In the genomic region with DNA sequence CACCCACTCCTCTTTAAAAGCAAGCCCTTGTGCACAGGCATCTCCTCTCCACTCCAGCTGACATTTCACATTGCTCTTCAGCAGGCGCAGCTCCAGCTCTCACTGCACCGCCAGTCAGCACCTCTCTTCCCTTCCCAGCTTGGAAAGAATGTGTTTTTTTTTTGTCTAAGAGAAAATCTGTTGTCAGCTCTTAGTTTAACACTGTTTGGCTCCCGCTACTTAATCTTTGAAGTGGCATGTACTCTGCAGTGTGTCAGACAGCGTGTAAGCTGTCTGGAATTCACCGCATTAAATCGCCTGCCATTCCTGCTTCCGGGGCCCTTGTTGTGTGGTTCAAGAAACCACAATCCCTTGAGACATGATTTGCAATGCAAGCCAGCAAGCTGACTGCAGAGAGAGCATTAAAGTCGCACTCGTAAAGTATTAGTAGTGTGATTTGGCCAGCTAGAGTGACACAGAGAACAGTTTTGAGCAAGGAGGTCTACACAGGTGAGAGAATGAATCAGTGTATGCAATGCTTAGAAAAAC, we compare ENCODE assay signal across 9 mouse cellular contexts.
DNase-seq lines count a peak whose midpoint lies in the region; ATAC-seq lines count a peak whose summit lies in the region.
"Had no signal": no experiment of that assay in that cellular context is flagged by ENCODE, and none has a peak within 500 bp of the region (broad histone marks: within the 10 kb centered on the region; RNA-seq: fewer than 3 reads in every experiment).

No protein-coding gene starts in this region.

- WGBS in limb, embryonic 12.5 days: 44% methylated on average over 9 of the region's 9 CpGs
- WGBS in limb, embryonic 10.5 days: 45% methylated on average over 9 of the region's 9 CpGs
- WGBS in forebrain, embryonic 13.5 days: 24% methylated on average over 9 of the region's 9 CpGs
- 12% methylated on average over 9 of the region's 9 CpGs for WGBS in midbrain, embryonic 16.5 days

- no peaks in the 10 kb centered on the region for H3K36me3 ChIP-seq in limb, embryonic 12.5 days
- H3K36me3 ChIP-seq in limb, embryonic 10.5 days: no peaks in the 10 kb centered on the region
- no peaks in the 10 kb centered on the region for H3K36me3 ChIP-seq in forebrain, embryonic 13.5 days (ENCODE audit: poor library complexity, severe bottlenecking)
- no peaks in the 10 kb centered on the region for H3K36me3 ChIP-seq in midbrain, embryonic 16.5 days (ENCODE audit: control insufficient read depth, insufficient read depth, low read length)

- H3K27ac ChIP-seq in limb, embryonic 12.5 days: no peak overlapping the region
- no peak overlapping the region for H3K27ac ChIP-seq in limb, embryonic 10.5 days
- no peak overlapping the region for H3K27ac ChIP-seq in forebrain, embryonic 13.5 days
- peak overlapping the region; percentile 66 for H3K27ac ChIP-seq in midbrain, embryonic 16.5 days (ENCODE audit: low read length)

- ATAC-seq in limb, embryonic 12.5 days (ENCODE audit: insufficient number of reproducible peaks, insufficient read depth, low FRiP score, low TSS enrichment, low read depth): no peak
- peak; percentile 82 for ATAC-seq in forebrain, embryonic 13.5 days
- ATAC-seq in midbrain, embryonic 16.5 days: peak; percentile 86
- no peak for ATAC-seq in megakaryocyte progenitor cell, adult 5-6 weeks (replicated peaks; ENCODE audit: poor library complexity)

- no peak for DNase-seq in limb, embryonic 10.5 days (ENCODE audit: low spot score)
- DNase-seq in cerebellum, postnatal 10 days: peak; percentile 52 to 62
- no peak for DNase-seq in thymus, postnatal 10 days (ENCODE audit: low spot score in 2 of 2)
- no peak for DNase-seq in kidney, postnatal 14 days
- DNase-seq: kidney, postnatal 10 days had no signal

- 0 out of 2 replicates have a peak overlapping the region, but pooled peaks have one; percentile 19 for H3K4me2 ChIP-seq in limb, embryonic 12.5 days
- peak overlapping the region; percentile 37 for H3K4me2 ChIP-seq in forebrain, embryonic 13.5 days
- H3K4me2 ChIP-seq in midbrain, embryonic 16.5 days (ENCODE audit: low read length): peak overlapping the region; percentile 56

- no peaks in the 10 kb centered on the region; the same call in 1 of the 2 replicates for H3K4me1 ChIP-seq in limb, embryonic 12.5 days (replicated peaks)
- H3K4me1 ChIP-seq in limb, embryonic 10.5 days: no peaks in the 10 kb centered on the region
- H3K4me1 ChIP-seq in forebrain, embryonic 13.5 days: peaks cover 5% of the 10 kb centered on the region; the same call in 1 of the 2 replicates
- peaks cover 4% of the 10 kb centered on the region for H3K4me1 ChIP-seq in midbrain, embryonic 16.5 days (ENCODE audit: control insufficient read depth, insufficient read depth, low read length)

- H3K27me3 ChIP-seq in limb, embryonic 12.5 days: no peaks in the 10 kb centered on the region
- H3K27me3 ChIP-seq in limb, embryonic 10.5 days (ENCODE audit: low read depth, poor library complexity, severe bottlenecking): no peaks in the 10 kb centered on the region
- H3K27me3 ChIP-seq in forebrain, embryonic 13.5 days: no peaks in the 10 kb centered on the region
- no peaks in the 10 kb centered on the region for H3K27me3 ChIP-seq in midbrain, embryonic 16.5 days (ENCODE audit: control insufficient read depth, insufficient read depth, low read depth, low read length)

- no peaks in the 10 kb centered on the region for H3K9me3 ChIP-seq in limb, embryonic 12.5 days
- no peaks in the 10 kb centered on the region for H3K9me3 ChIP-seq in limb, embryonic 10.5 days (replicated peaks)
- no peaks in the 10 kb centered on the region for H3K9me3 ChIP-seq in forebrain, embryonic 13.5 days (replicated peaks)
- H3K9me3 ChIP-seq in midbrain, embryonic 16.5 days (replicated peaks; ENCODE audit: control insufficient read depth, low read length, poor library complexity, severe bottlenecking): no peaks in the 10 kb centered on the region

- no peak overlapping the region for H3K9ac ChIP-seq in limb, embryonic 12.5 days (replicated peaks)
- no peak overlapping the region for H3K9ac ChIP-seq in forebrain, embryonic 13.5 days
- H3K9ac ChIP-seq in midbrain, embryonic 16.5 days (ENCODE audit: low read depth, low read length): peak overlapping the region; percentile 34; the same call in 1 of the 2 replicates

- no peak overlapping the region for H3K4me3 ChIP-seq in limb, embryonic 12.5 days (replicated peaks)
- H3K4me3 ChIP-seq in limb, embryonic 10.5 days: no peak overlapping the region
- H3K4me3 ChIP-seq in forebrain, embryonic 13.5 days: no peak overlapping the region
- H3K4me3 ChIP-seq in midbrain, embryonic 16.5 days (ENCODE audit: low read depth, low read length): peak overlapping the region; percentile 27

Comparison
In these comparisons a context has a peak if more than half of its experiments do, and no peak if none do; other contexts are left out.
1. ATAC-seq: peak in forebrain, embryonic 13.5 days (single experiment) and midbrain, embryonic 16.5 days (single experiment); none in limb, embryonic 12.5 days (single experiment) and megakaryocyte progenitor cell, adult 5-6 weeks (single experiment).
2. DNase-seq: peak in cerebellum, postnatal 10 days (2 of 2); none in limb, embryonic 10.5 days (single experiment), thymus, postnatal 10 days (0 of 2) and kidney, postnatal 14 days (single experiment).
3. Peak in every context shown above with its lines, with median percentiles within 50 percentile points of each other: H3K4me2 ChIP-seq.